Mouse (Mus musculus) gastrocnemius, postnatal 10 days (tissue): ENCODE data around the gene Dip2c. TPM values are rescaled to one million over a fixed set of nuclear protein-coding genes. Genes with fewer than 3 reads are reported as not detected.

Source experiments
- DNase-seq: peaks from one replicate; pipeline ENCODE4 v3.0.0; 2021; ENCODE audit warnings: mixed read lengths
- long read RNA-seq, 2 experiments: library from polyadenylated mRNA; stranded (forward); transcript quantifications; one replicate each; pipeline ENCODE4 v2.0.0; 2021
- total RNA-seq, 2 experiments: library from RNA; stranded (reverse); gene quantifications; 2 replicates each; pipeline ENCODE4 v1.2.3; 2021

Gene Dip2c
- total RNA-seq, result 10 to 100 TPM; 20.8 to 22.5 TPM
- long read RNA-seq, experiment 1, partial matches to known transcripts, result 3 of 10 reads
- long read RNA-seq, experiment 1, other reads (novel, unspliced or antisense), result 7 of 10 reads
- long read RNA-seq, experiment 2, partial matches to known transcripts, result 7 of 10 reads
- long read RNA-seq, experiment 2, other reads (novel, unspliced or antisense), result 3 of 10 reads

- DNase-seq, result peak; percentile 89
Observed at GRCm38 (mm10) chr13:9276322-9276855, at the start of gene Dip2c. TSS of gene Dip2c (plus strand) at chr13:9276528.

- DNase-seq, result no peak
Observed at GRCm38 (mm10) chr13:9227078-9227477, 49.2 kb upstream of the Dip2c start.

GRCm38 (mm10) chr13:9237495-9237894 is 38.8 kb upstream of the Dip2c start:
- no peak for DNase-seq

- DNase-seq, result no peak
Observed at GRCm38 (mm10) chr13:9239127-9239526, 37.2 kb upstream of the Dip2c start.

GRCm38 (mm10) chr13:9239631-9240236 is 36.6 kb upstream of the Dip2c start:
- no peak for DNase-seq

GRCm38 (mm10) chr13:9261748-9262147 is 14.6 kb upstream of the Dip2c start:
- no peak for DNase-seq

- no peak for DNase-seq
Observed at GRCm38 (mm10) chr13:9265516-9265915, 10.8 kb upstream of the Dip2c start.

GRCm38 (mm10) chr13:9276856-9277620 is 710 bp downstream of the Dip2c start:
- peak; percentile 65 for DNase-seq

- DNase-seq, result peak; percentile 20
Observed at GRCm38 (mm10) chr13:9277621-9277960, 1.3 kb downstream of the Dip2c start.

- no peak for DNase-seq
Observed at GRCm38 (mm10) chr13:9278636-9279035, 2.3 kb downstream of the Dip2c start.

GRCm38 (mm10) chr13:9283050-9283449 is 6.7 kb downstream of the Dip2c start:
- no peak for DNase-seq

GRCm38 (mm10) chr13:9289916-9290315 is 13.6 kb downstream of the Dip2c start:
- no peak for DNase-seq

GRCm38 (mm10) chr13:9296285-9296684 is 20.0 kb downstream of the Dip2c start:
- DNase-seq, result no peak

- DNase-seq, result no peak
Observed at GRCm38 (mm10) chr13:9297266-9297665, 20.9 kb downstream of the Dip2c start.

GRCm38 (mm10) chr13:9297689-9298088 is 21.4 kb downstream of the Dip2c start:
- DNase-seq, result no peak

- DNase-seq, result no peak
Observed at GRCm38 (mm10) chr13:9299657-9300056, 23.3 kb downstream of the Dip2c start.

- DNase-seq, result no peak
Observed at GRCm38 (mm10) chr13:9308863-9309262, 32.5 kb downstream of the Dip2c start.

- DNase-seq, result no peak
Observed at GRCm38 (mm10) chr13:9310806-9311205, 34.5 kb downstream of the Dip2c start.

- no peak for DNase-seq
Observed at GRCm38 (mm10) chr13:9312916-9313315, 36.6 kb downstream of the Dip2c start.

GRCm38 (mm10) chr13:9314099-9314712 is 37.9 kb downstream of the Dip2c start:
- no peak for DNase-seq

GRCm38 (mm10) chr13:9314713-9315112 is 38.4 kb downstream of the Dip2c start:
- DNase-seq, result no peak

- no peak for DNase-seq
Observed at GRCm38 (mm10) chr13:9319745-9320144, 43.4 kb downstream of the Dip2c start.

GRCm38 (mm10) chr13:9325262-9325661 is 48.9 kb downstream of the Dip2c start:
- DNase-seq, result no peak
